Mouse (Mus musculus): ENCODE results near the gene Zfp689. TPM values are rescaled to one million over a fixed set of nuclear protein-coding genes. Genes with fewer than 3 reads are reported as not detected.

Gene Zfp689
- polyA plus RNA-seq, 1 experiment from 2014 or later = 2.2 TPM

- peak; percentile 94 for ATAC-seq
- H3K27ac ChIP-seq (ENCODE audit: low read depth, low read length) = peak overlapping the region; percentile 98
- TF ChIP-seq CTCF (IDR thresholded peaks at IDR 0.05; ENCODE audit: low read depth) = peak; percentile 51
- under 1% methylated on average over 50 of the region's 50 CpGs for WGBS
- peak overlapping the region; percentile 98 for H3K9ac ChIP-seq (ENCODE audit: low read depth, low read length)
- no peaks in the 10 kb centered on the region for H3K4me1 ChIP-seq (replicated peaks; ENCODE audit: control insufficient read depth, insufficient read depth, low read length)
- H3K36me3 ChIP-seq (ENCODE audit: control insufficient read depth, insufficient read depth) = peaks cover 36% of the 10 kb centered on the region
- no peaks in the 10 kb centered on the region for H3K9me3 ChIP-seq (ENCODE audit: control insufficient read depth)
- peak overlapping the region; percentile 93 for H3K4me3 ChIP-seq (ENCODE audit: low read depth, low read length)
- H3K4me2 ChIP-seq (replicated peaks; ENCODE audit: low read depth) = peak overlapping the region; percentile 91
- H3K27me3 ChIP-seq (replicated peaks; ENCODE audit: control insufficient read depth, insufficient read depth, low read length) = no peaks in the 10 kb centered on the region
Measured at GRCm38 (mm10) chr7:127477687-127478634, 29.0 kb upstream of the Zfp689 start.

DNA sequence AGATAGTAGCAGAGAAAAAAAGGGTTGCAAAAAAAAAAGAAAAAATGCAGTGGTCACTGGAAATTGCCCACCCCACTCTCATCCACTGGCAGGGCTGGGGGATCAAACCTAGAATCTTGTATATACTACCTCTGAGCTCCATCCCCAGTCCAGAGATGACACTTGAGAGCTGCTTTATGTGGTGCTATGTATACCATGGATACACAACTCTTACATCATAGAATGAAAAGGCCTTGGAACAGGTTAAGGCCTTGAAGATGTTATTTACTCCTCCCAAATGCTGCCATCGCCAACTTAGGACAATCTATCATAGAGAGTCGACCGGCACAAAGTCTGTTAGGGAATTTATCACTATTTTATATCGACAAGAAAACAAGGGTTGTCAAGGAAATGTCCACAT is 27.9 kb upstream of the Zfp689 start:
- 59% methylated on average over 4 of the region's 4 CpGs for WGBS
- no peak for ATAC-seq

GRCm38 (mm10) chr7:127476336-127476735 is 27.4 kb upstream of the Zfp689 start:
- no peak for ATAC-seq
- no peak for TF ChIP-seq CTCF (IDR thresholded peaks at IDR 0.05; ENCODE audit: low read depth)
- Histone ChIP-seq H3K4me3 (ENCODE audit: low read depth, low read length) (no peak overlapping the region), H3K27me3 (replicated peaks; ENCODE audit: control insufficient read depth, insufficient read depth, low read length) (no peaks in the 10 kb centered on the region), H3K9ac (ENCODE audit: low read depth, low read length) (no peak overlapping the region), H3K4me1 (replicated peaks; ENCODE audit: control insufficient read depth, insufficient read depth, low read length) (no peaks in the 10 kb centered on the region; the same call in 1 of the 2 replicates), H3K4me2 (replicated peaks; ENCODE audit: low read depth) (no peak overlapping the region), H3K9me3 (ENCODE audit: control insufficient read depth) (no peaks in the 10 kb centered on the region), H3K36me3 (ENCODE audit: control insufficient read depth, insufficient read depth) (peaks cover 28% of the 10 kb centered on the region), H3K27ac (ENCODE audit: low read depth, low read length) (peak overlapping the region; percentile 28; the same call in 1 of the 2 replicates)
- 96% methylated on average over 11 of the region's 11 CpGs for WGBS

More for the DNA sequence above, 27.9 kb upstream of the Zfp689 start:
- Histone ChIP-seq H3K9ac (ENCODE audit: low read depth, low read length) (peak overlapping the region; percentile 62; the same call in 1 of the 2 replicates), H3K36me3 (ENCODE audit: control insufficient read depth, insufficient read depth) (peaks cover 28% of the 10 kb centered on the region), H3K4me3 (ENCODE audit: low read depth, low read length) (peak overlapping the region; percentile 93), H3K9me3 (ENCODE audit: control insufficient read depth) (no peaks in the 10 kb centered on the region), H3K27me3 (replicated peaks; ENCODE audit: control insufficient read depth, insufficient read depth, low read length) (no peaks in the 10 kb centered on the region), H3K27ac (ENCODE audit: low read depth, low read length) (peak overlapping the region; percentile 98; the same call in 1 of the 2 replicates), H3K4me1 (replicated peaks; ENCODE audit: control insufficient read depth, insufficient read depth, low read length) (no peaks in the 10 kb centered on the region; the same call in 1 of the 2 replicates), H3K4me2 (replicated peaks; ENCODE audit: low read depth) (peak overlapping the region; percentile 71)
- TF ChIP-seq CTCF (IDR thresholded peaks at IDR 0.05; ENCODE audit: low read depth) = no peak

GRCm38 (mm10) chr7:127475186-127475740 is 26.3 kb upstream of the Zfp689 start:
- 94% methylated on average over 11 of the region's 11 CpGs for WGBS
- Histone ChIP-seq H3K4me3 (ENCODE audit: low read depth, low read length) (no peak overlapping the region), H3K9ac (ENCODE audit: low read depth, low read length) (no peak overlapping the region), H3K27me3 (replicated peaks; ENCODE audit: control insufficient read depth, insufficient read depth, low read length) (no peaks in the 10 kb centered on the region), H3K27ac (ENCODE audit: low read depth, low read length) (peak overlapping the region; percentile 41; the same call in 1 of the 2 replicates), H3K4me2 (replicated peaks; ENCODE audit: low read depth) (no peak overlapping the region), H3K9me3 (ENCODE audit: control insufficient read depth) (no peaks in the 10 kb centered on the region), H3K36me3 (ENCODE audit: control insufficient read depth, insufficient read depth) (peaks cover 28% of the 10 kb centered on the region), H3K4me1 (replicated peaks; ENCODE audit: control insufficient read depth, insufficient read depth, low read length) (no peaks in the 10 kb centered on the region; the same call in 1 of the 2 replicates)
- ATAC-seq = no peak
- no peak for TF ChIP-seq CTCF (IDR thresholded peaks at IDR 0.05; ENCODE audit: low read depth)

DNA sequence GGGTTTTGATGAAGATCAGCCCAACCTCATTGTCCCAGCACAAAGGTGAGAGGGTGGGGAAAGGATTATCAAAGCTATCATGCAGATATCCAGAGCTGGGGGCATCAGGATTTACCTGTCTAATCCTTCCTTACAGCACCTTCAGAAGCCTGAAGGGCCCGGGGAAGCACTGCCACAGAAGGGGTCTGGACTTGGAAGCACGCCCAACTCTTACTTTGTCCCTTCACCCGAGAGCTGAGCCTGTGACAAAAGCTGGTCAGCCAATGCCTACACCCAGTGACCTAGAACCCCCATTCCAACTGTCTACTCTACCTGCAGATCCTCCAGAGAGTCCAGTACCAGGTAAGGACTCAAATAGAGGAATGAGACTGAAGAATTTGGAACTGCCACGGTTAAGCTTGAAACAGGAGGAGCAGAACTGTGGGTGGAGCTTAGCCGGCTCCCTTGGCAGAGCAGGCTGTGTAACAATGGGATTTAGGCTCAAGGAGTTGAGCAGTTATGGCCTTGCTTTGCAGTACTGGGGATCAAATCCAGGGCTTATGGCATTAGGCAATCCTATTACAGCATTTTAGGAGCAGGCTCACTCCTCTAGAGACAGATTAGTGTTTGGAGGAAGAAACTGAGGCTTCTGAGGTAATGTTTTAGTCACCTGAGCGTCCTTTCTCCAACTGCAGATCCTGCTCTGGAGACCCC is 25.6 kb upstream of the Zfp689 start:
- Histone ChIP-seq H3K9ac (ENCODE audit: low read depth, low read length) (no peak overlapping the region), H3K36me3 (ENCODE audit: control insufficient read depth, insufficient read depth) (peaks cover 28% of the 10 kb centered on the region), H3K9me3 (ENCODE audit: control insufficient read depth) (no peaks in the 10 kb centered on the region), H3K27me3 (replicated peaks; ENCODE audit: control insufficient read depth, insufficient read depth, low read length) (no peaks in the 10 kb centered on the region), H3K4me3 (ENCODE audit: low read depth, low read length) (no peak overlapping the region), H3K27ac (ENCODE audit: low read depth, low read length) (no peak overlapping the region), H3K4me2 (replicated peaks; ENCODE audit: low read depth) (no peak overlapping the region), H3K4me1 (replicated peaks; ENCODE audit: control insufficient read depth, insufficient read depth, low read length) (no peaks in the 10 kb centered on the region; the same call in 1 of the 2 replicates)
- WGBS = 77% methylated on average over 6 of the region's 6 CpGs
- TF ChIP-seq CTCF (IDR thresholded peaks at IDR 0.05; ENCODE audit: low read depth) = no peak
- ATAC-seq = no peak

DNA sequence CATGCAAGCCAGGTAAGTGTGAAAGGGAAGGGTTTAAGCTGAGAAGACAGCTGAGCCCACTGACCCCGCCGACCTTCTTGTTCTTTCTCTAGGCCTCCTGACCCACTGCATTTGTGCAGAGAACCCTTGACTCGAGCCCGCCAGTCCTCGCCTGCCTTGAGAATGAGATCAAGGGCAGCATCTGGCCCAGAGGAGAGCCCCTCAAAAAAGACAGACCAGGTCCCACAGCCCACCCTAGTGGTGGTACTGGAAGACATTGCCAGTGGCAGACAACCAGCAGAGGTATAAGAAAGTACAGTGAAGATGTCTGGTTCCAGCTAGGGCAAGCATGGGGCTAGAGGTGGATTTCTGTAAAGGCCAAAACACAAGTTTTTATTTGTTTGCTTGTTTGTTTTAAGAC is 24.7 kb upstream of the Zfp689 start:
- no peak overlapping the region for H3K27ac ChIP-seq (ENCODE audit: low read depth, low read length)
- H3K4me2 ChIP-seq (replicated peaks; ENCODE audit: low read depth) = no peak overlapping the region
- peaks cover 28% of the 10 kb centered on the region for H3K36me3 ChIP-seq (ENCODE audit: control insufficient read depth, insufficient read depth)
- no peak overlapping the region for H3K9ac ChIP-seq (ENCODE audit: low read depth, low read length)
- WGBS = 91% methylated on average over 5 of the region's 5 CpGs
- TF ChIP-seq CTCF (IDR thresholded peaks at IDR 0.05; ENCODE audit: low read depth) = peak; percentile 43
- ATAC-seq = no peak
- H3K4me1 ChIP-seq (replicated peaks; ENCODE audit: control insufficient read depth, insufficient read depth, low read length) = no peaks in the 10 kb centered on the region; the same call in 1 of the 2 replicates
- H3K27me3 ChIP-seq (replicated peaks; ENCODE audit: control insufficient read depth, insufficient read depth, low read length) = no peaks in the 10 kb centered on the region
- no peaks in the 10 kb centered on the region for H3K9me3 ChIP-seq (ENCODE audit: control insufficient read depth)
- H3K4me3 ChIP-seq (ENCODE audit: low read depth, low read length) = no peak overlapping the region
